Mouse (Mus musculus) stomach, embryonic 15.5 days (tissue): Measurements from ENCODE around the gene Neb. TPM values are rescaled to one million over a fixed set of nuclear protein-coding genes. Genes with fewer than 3 reads are reported as not detected.

Experiments used
- ATAC-seq: fragments of 200-750 bp; cut with Nextera tagmentation; 2 replicates; pipeline ENCODE4 v1.8.0; 2017; ENCODE audit warnings: low read depth, moderate number of reproducible peaks, moderate TSS enrichment; ENCODE audit not compliant: insufficient read depth, low FRiP score
- H3K27ac ChIP-seq: fragments of 300-500 bp; sonication (generic); 2 replicates; pipeline ENCODE4 v1.5.1; 2015; ENCODE audit warnings: mild to moderate bottlenecking, inconsistent platforms
- H3K27me3 ChIP-seq: fragments of 300-500 bp; sonication (generic); replicated peaks from 2 replicates; pipeline ENCODE4 v1.6.1; 2015; ENCODE audit warnings: inconsistent platforms
- H3K36me3 ChIP-seq: fragments of 300-500 bp; sonication (generic); 2 replicates; pipeline ENCODE4 v1.6.1; 2015; ENCODE audit warnings: inconsistent platforms
- H3K4me1 ChIP-seq: fragments of 300-500 bp; sonication (generic); 2 replicates; pipeline ENCODE4 v1.6.1; 2015; ENCODE audit warnings: inconsistent platforms
- H3K4me2 ChIP-seq: fragments of 300-500 bp; sonication (generic); 2 replicates; pipeline ENCODE4 v1.6.1; 2015; ENCODE audit warnings: mild to moderate bottlenecking, inconsistent platforms
- H3K4me3 ChIP-seq: fragments of 300-500 bp; sonication (generic); replicated peaks from 2 replicates; pipeline ENCODE4 v1.5.1; 2015; ENCODE audit warnings: inconsistent platforms
- H3K9ac ChIP-seq: fragments of 300-500 bp; sonication (generic); 2 replicates; pipeline ENCODE4 v1.6.1; 2015; ENCODE audit warnings: inconsistent platforms
- H3K9me3 ChIP-seq: fragments of 300-500 bp; sonication (generic); 2 replicates; pipeline ENCODE4 v1.6.1; 2016; ENCODE audit warnings: inconsistent platforms
- WGBS: fragments of 180-500 bp; shearing (Covaris S2); methylation state at CpG from one replicate; pipeline ENCODE4 v1.1.7; 2015; 5-methylcytosine and 5-hydroxymethylcytosine counted together
- polyA plus RNA-seq: library from polyadenylated mRNA; unstranded; fragments of >200 nt; fragmentation: Nextera tagmentation; extraction: Ambion mirVana; gene quantifications from 2 replicates; pipeline ENCODE4 v1.2.1, GENCODE M21; 2015

Gene Neb
- polyA plus RNA-seq, 1 experiment from 2014 or later = 1.4 TPM

DNA sequence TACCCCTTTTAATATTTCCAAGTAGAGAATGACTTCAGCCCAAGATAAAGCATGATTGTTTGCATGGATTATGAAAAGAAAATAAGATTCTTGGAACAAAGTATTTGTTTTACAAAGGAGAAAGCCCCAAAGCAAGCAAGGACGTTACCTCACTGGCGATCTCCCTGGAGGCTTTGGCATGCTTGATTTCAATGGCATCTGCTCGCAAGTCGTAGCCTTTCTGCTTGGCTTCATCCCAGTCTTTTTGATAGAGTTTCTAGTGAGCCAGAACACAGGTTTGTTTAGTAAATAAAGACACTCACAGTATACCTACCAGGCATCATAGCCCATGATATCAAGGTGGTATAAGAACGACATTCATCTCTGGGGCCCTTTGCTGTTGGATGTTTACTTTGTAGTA is 153.9 kb downstream of the Neb start:
- H3K27ac ChIP-seq = no peak overlapping the region
- no peak overlapping the region for H3K4me2 ChIP-seq
- H3K36me3 ChIP-seq = no peaks in the 10 kb centered on the region
- ATAC-seq = no peak
- H3K9me3 ChIP-seq = no peaks in the 10 kb centered on the region
- H3K9ac ChIP-seq = no peak overlapping the region
- no peaks in the 10 kb centered on the region for H3K27me3 ChIP-seq
- H3K4me3 ChIP-seq = no peak overlapping the region
- WGBS = 72% methylated on average over 5 of the region's 5 CpGs
- no peaks in the 10 kb centered on the region for H3K4me1 ChIP-seq

DNA sequence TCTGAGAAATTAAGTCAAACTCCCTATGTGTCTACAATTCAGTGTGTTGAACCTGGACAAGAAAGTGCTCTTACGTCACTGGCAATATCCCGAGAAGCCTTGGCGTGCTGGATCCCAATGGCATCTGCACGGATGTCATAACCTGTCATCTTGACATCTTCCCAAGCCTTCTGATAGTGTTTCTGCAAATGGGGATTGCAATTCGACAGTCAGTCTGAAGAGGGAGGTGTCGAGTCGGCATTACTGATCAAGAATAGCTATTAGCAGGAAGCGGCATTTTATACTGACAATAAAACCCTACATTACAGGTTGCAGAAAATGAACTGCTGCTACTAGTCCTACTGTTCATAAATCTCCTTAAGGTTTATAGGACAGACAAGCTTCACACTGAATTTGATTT is 158.2 kb downstream of the Neb start:
- Histone ChIP-seq H3K4me1 (no peaks in the 10 kb centered on the region), H3K4me3 (no peak overlapping the region), H3K9me3 (no peaks in the 10 kb centered on the region), H3K9ac (no peak overlapping the region), H3K36me3 (no peaks in the 10 kb centered on the region), H3K27me3 (no peaks in the 10 kb centered on the region), H3K4me2 (no peak overlapping the region), H3K27ac (no peak overlapping the region)
- WGBS = 46% methylated on average over 8 of the region's 8 CpGs
- no peak for ATAC-seq

DNA sequence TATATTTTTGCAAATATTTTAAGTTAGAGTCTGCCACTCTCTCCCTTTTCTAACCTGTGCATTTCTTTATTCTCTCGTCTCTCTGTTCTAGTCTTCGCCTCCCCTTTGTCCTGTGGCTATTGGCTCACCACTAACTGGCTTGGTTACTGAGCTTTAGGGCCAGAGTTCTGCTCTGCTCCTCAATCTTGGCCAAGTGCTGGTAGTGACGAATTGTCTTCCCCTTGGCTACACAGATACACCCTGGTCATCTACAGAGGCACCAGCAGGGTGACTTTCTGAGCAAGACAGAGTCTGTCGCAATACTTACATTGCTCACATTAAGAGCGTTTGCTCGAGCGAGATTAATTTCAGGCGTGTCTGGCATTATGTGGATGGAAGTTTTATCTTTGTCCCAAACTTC is 162.3 kb downstream of the Neb start:
- H3K27ac ChIP-seq = no peak overlapping the region
- no peaks in the 10 kb centered on the region for H3K27me3 ChIP-seq
- no peak overlapping the region for H3K4me3 ChIP-seq
- H3K4me2 ChIP-seq = no peak overlapping the region
- H3K4me1 ChIP-seq = no peaks in the 10 kb centered on the region
- WGBS = 85% methylated on average over 8 of the region's 8 CpGs
- H3K9me3 ChIP-seq = no peaks in the 10 kb centered on the region
- no peak overlapping the region for H3K9ac ChIP-seq
- ATAC-seq = no peak
- no peaks in the 10 kb centered on the region for H3K36me3 ChIP-seq

- no peak for ATAC-seq
- H3K9me3 ChIP-seq = no peaks in the 10 kb centered on the region
- no peak overlapping the region for H3K4me3 ChIP-seq
- H3K4me1 ChIP-seq = no peaks in the 10 kb centered on the region
- WGBS = 94% methylated on average over 11 of the region's 11 CpGs
- no peak overlapping the region for H3K27ac ChIP-seq
- no peaks in the 10 kb centered on the region for H3K27me3 ChIP-seq
- no peaks in the 10 kb centered on the region for H3K36me3 ChIP-seq
- H3K9ac ChIP-seq = no peak overlapping the region
- H3K4me2 ChIP-seq = no peak overlapping the region
Observed at GRCm38 (mm10) chr2:52212561-52212961, 165.7 kb downstream of the Neb start.

DNA sequence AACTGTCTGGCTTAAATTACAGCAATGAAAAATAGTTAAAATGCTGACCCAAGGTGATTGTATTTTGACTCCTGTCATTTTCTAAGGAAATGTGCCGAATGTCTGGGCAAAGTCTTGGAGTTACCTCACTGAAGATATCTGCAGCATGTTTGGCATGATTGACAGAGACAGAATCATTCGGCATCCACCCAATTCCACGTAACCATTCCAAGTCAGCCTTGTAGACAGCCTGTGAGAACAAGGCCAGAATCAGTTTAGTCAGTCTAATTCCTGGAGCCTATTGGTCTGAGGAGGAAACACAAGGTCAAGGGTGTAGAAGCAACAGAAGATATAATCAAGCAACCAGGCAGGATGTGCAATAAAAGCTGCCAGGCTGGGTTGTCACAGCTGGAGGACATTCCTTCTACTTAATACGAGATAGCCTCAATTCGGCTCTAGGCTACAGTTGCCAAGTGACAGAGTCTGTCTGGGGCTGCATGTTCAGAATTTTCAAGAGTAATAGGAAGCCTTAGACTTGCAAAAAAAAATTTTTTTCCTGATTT is 166.8 kb downstream of the Neb start:
- Histone ChIP-seq H3K27me3 (no peaks in the 10 kb centered on the region), H3K36me3 (no peaks in the 10 kb centered on the region), H3K4me3 (no peak overlapping the region), H3K9ac (no peak overlapping the region), H3K27ac (no peak overlapping the region), H3K9me3 (no peaks in the 10 kb centered on the region), H3K4me2 (no peak overlapping the region), H3K4me1 (no peaks in the 10 kb centered on the region)
- WGBS = 63% methylated on average over 5 of the region's 5 CpGs
- no peak for ATAC-seq

DNA sequence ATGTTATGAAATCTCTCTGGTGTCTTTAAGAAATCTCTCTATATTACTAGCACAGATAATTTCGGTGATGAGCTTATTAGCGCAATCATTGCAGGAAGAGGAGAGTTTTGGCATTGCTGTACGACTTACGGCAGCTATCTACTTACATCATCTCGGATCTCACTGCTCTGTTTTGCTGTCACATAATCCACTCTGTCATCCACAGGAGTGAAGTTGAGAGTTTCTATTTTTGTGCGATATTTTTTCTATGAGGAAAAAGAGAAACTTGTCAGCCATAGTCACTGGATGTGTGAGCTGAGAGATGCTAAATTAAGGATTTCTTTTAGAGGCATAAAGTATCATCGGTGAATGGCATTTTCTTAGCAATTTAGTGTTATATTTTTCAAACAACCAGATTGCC is 167.6 kb downstream of the Neb start:
- Histone ChIP-seq H3K9me3 (no peaks in the 10 kb centered on the region), H3K27me3 (no peaks in the 10 kb centered on the region), H3K36me3 (no peaks in the 10 kb centered on the region), H3K4me2 (no peak overlapping the region), H3K9ac (no peak overlapping the region), H3K4me3 (no peak overlapping the region), H3K27ac (no peak overlapping the region), H3K4me1 (no peaks in the 10 kb centered on the region)
- no peak for ATAC-seq
- 90% methylated on average over 7 of the region's 7 CpGs for WGBS

DNA sequence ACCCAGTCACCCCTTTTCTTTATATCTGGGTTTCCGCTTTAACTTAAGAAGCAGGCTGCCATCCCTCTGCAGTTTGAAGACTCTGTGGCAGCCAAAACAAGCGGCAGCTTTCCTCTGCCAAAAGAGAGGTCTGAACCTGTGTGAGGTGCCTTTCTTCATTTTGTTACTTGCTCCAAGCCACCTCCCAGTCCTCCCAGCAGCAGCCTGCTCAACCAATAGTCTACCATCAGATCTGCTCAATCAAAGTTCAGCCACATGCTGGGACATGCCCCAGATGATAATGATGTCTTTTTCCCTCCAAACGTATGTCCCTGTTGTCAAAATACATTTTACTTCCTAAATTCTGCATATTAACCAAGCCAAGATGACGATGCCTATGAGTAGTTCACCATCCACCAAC is 173.3 kb downstream of the Neb start:
- Histone ChIP-seq H3K9me3 (no peaks in the 10 kb centered on the region), H3K4me2 (no peak overlapping the region), H3K27me3 (no peaks in the 10 kb centered on the region), H3K4me1 (no peaks in the 10 kb centered on the region), H3K4me3 (no peak overlapping the region), H3K9ac (no peak overlapping the region), H3K36me3 (no peaks in the 10 kb centered on the region), H3K27ac (no peak overlapping the region)
- WGBS = 83% methylated on average over 4 of the region's 4 CpGs
- ATAC-seq = no peak

DNA sequence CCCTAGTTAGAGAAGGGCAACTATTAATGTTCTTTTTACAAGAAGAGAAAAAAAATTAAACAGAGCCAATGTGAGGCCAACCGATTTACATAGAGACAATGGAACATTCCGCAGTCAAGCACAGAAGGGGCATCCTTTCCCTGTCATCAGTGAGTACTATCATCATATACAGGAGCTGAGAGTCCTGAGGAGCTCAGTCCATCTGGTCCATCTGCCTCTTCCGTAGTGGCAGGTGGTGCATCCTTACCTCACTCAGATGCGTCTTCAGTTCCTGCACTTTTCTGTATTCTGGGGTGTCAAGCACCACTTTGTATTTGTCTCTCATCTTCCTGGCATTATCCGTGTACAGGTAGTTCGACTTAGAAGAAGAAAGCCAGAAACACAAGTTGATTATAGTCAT is 184.6 kb downstream of the Neb start:
- Histone ChIP-seq H3K4me2 (no peak overlapping the region), H3K4me1 (no peaks in the 10 kb centered on the region), H3K36me3 (no peaks in the 10 kb centered on the region), H3K27me3 (no peaks in the 10 kb centered on the region), H3K9ac (no peak overlapping the region), H3K9me3 (no peaks in the 10 kb centered on the region), H3K4me3 (no peak overlapping the region), H3K27ac (no peak overlapping the region)
- ATAC-seq = no peak
- WGBS = 87% methylated on average over 6 of the region's 6 CpGs

DNA sequence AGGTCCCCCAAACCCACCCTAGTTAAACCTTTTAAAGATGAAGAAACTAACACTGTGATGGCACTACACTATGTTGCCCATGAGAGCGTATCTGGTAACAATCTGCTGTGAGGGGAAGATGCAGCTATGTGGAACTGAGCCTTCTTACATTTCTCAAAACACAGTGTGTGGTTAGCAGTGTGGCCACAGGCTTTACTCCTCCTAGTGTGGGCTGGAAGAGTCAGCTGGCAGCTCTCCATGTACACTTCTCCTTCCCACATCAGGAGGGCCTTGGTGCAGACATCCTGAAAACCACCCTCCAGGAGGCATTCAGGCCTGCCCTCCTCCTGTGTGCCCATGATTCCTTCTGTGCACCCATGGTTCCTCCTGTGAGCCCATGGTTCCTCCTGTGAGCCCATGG is 198.6 kb downstream of the Neb start:
- Histone ChIP-seq H3K4me2 (no peak overlapping the region), H3K27me3 (no peaks in the 10 kb centered on the region), H3K36me3 (no peaks in the 10 kb centered on the region), H3K4me1 (no peaks in the 10 kb centered on the region), H3K27ac (no peak overlapping the region), H3K9ac (no peak overlapping the region), H3K9me3 (no peaks in the 10 kb centered on the region), H3K4me3 (no peak overlapping the region)
- ATAC-seq = no peak
- 86% methylated on average over 1 of the region's 1 CpGs for WGBS

DNA sequence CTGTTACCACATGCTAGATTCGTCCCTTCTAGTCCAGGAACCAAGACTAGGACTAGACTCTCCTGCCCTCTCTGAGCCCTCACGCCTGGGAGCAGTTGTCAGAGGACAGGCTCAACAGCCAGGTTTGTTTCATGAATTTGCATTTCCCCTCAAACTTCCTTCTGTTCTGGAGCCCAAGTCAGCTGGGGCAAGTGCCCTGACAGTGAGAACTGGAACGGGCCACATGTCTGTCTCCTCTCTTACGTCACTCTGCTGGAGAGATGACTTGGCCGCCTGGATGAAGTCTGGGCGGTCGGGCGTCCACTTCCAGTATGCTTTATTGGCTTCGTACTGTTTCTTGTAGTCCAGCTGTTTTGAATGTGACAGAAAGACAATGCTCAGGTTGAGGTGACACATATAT is 200.5 kb downstream of the Neb start:
- WGBS = 80% methylated on average over 9 of the region's 9 CpGs
- H3K36me3 ChIP-seq = no peaks in the 10 kb centered on the region
- no peak overlapping the region for H3K4me2 ChIP-seq
- H3K27me3 ChIP-seq = no peaks in the 10 kb centered on the region
- H3K9ac ChIP-seq = no peak overlapping the region
- no peak overlapping the region for H3K27ac ChIP-seq
- no peaks in the 10 kb centered on the region for H3K4me1 ChIP-seq
- H3K4me3 ChIP-seq = no peak overlapping the region
- no peaks in the 10 kb centered on the region for H3K9me3 ChIP-seq
- ATAC-seq = no peak

- no peaks in the 10 kb centered on the region for H3K27me3 ChIP-seq
- no peak for ATAC-seq
- no peak overlapping the region for H3K27ac ChIP-seq
- H3K4me1 ChIP-seq = no peaks in the 10 kb centered on the region
- H3K4me2 ChIP-seq = no peak overlapping the region
- 88% methylated on average over 7 of the region's 7 CpGs for WGBS
- no peak overlapping the region for H3K4me3 ChIP-seq
- no peaks in the 10 kb centered on the region for H3K9me3 ChIP-seq
- H3K36me3 ChIP-seq = no peaks in the 10 kb centered on the region
- no peak overlapping the region for H3K9ac ChIP-seq
Observed at GRCm38 (mm10) chr2:52177184-52177583, 201.1 kb downstream of the Neb start.

- no peak for ATAC-seq
- Histone ChIP-seq H3K4me2 (no peak overlapping the region), H3K9me3 (no peaks in the 10 kb centered on the region), H3K9ac (no peak overlapping the region), H3K36me3 (no peaks in the 10 kb centered on the region), H3K27ac (no peak overlapping the region), H3K4me3 (no peak overlapping the region), H3K4me1 (no peaks in the 10 kb centered on the region), H3K27me3 (no peaks in the 10 kb centered on the region)
- 57% methylated on average over 8 of the region's 8 CpGs for WGBS
Observed at GRCm38 (mm10) chr2:52176537-52176936, 201.7 kb downstream of the Neb start.

DNA sequence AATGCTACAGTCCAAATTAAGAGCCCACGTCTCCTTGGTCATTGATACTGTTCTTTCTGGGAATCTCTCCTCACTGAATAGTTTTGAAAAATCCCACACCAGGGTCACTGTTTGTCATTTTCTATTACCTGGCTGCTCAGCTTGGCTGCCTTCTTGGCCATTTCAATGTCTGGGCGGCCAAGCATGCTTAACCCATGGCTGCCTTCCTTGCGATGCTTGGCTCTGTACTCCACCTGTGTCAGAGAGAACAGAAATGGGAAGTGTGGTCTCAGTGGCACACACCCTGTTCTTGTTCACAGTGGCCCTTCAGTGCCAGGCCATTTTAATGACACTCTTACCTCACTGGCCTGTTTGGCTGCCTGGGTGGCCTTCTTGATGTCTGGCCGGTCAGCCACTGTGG is 203.3 kb downstream of the Neb start:
- Histone ChIP-seq H3K4me2 (no peak overlapping the region), H3K4me3 (no peak overlapping the region), H3K9ac (no peak overlapping the region), H3K4me1 (no peaks in the 10 kb centered on the region), H3K27me3 (no peaks in the 10 kb centered on the region), H3K9me3 (no peaks in the 10 kb centered on the region), H3K36me3 (no peaks in the 10 kb centered on the region), H3K27ac (no peak overlapping the region)
- WGBS = 95% methylated on average over 4 of the region's 4 CpGs
- ATAC-seq = no peak
